Mouse (Mus musculus) urinary bladder, adult 2 months (tissue): Measurements from ENCODE around the gene Adcy10. TPM values are rescaled to one million over a fixed set of nuclear protein-coding genes. Genes with fewer than 3 reads are reported as not detected.
A peak's percentile ranks its signal among the peaks of the same experiment; 100 is the strongest.

Experiments
- DNase-seq: peaks from one replicate; pipeline ENCODE4 v3.0.0; 2022; ENCODE audit warnings: low spot score
- polyA plus RNA-seq: library from polyadenylated mRNA; depleted of rRNA; stranded (reverse); fragments of >200 nt; gene quantifications from 2 replicates; pipeline ENCODE4 v1.2.3, GENCODE M21; 2012; rRNA removed

The Adcy10 gene
- polyA plus RNA-seq, result 0.04 TPM in 1 of 2 replicates, not detected in the other

DNA sequence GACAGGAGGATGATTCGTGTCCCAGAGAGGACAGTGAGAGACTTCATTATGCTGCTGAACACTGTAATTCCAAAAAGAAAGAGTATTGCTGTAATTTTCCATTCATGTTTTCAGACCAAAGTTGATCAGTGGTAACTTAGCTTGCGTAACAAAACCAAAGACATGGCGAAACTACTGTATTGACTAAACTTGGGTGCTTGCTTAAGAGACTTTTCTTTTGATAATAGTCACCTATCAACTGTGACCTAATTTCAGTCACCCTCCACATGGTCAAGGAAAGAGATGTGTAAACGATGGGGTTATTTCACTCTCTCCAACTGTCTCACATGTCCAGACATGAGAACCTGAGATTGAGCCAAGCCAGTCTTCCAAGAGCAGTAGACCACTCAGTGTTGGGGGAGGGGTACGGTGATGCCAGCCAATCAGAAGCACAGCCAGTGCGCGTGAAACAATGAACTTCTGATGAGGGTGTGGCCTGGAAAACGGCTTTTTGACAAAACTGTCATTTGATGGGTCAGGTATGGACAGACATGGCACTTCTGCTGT is at the start of gene Adcy10:
Adcy10 (plus strand) TSS at position 496 of the 546 bp plus-strand sequence.
- no peak for DNase-seq

DNA sequence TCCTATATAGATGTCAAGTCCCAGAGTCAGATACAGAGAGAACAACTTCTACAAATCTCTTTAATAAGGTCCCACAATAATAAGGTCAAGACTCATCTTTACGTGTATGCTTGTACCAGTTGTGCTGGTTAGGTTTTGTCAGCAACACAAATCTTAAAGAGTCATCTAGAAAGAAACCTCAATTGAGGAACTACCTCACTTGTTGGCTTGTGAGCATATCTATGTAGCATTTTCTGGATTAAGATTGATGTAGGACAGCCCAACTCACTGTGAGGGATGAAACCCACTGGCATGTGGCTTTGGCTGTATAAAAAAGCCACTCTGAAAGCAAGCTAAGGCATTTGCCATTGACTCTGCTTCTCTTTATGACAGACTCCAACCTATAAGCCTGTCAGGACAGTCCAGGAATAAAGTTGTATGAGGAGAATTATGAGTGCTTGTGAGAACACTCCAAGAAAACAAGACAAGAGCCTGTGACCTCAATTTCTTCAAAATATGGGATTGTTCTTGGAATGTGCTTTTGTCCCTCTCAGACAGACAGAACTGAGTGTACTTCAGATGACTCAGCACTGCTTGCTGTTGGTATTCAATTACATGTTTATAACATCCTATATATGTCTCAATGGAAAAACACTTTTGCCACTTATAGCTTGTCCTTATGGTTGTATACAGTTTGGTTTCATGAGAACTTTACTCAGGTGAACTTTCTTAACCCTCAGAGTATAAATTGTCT is 46.5 kb upstream of the Adcy10 start:
- DNase-seq, result no peak

DNA sequence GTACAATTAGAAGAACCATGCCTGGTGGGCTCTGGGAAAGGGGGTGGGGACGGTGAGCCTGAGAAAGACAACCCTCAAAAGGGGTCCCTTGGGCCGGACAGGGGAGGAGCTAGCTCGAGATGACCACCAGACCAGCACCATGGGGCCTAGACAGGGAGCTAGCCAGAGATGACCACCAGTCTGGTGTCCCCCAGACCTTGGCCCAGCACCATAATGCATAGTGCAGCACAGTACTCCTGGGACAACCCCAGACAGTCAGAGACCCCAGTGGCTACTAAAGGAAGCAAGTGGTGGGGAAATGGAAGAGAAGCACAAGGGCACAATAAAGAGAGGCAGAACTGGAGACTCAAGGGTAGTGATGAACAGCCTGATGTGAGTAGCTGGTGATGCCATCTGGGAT is 44.2 kb upstream of the Adcy10 start:
- DNase-seq, result no peak

DNA sequence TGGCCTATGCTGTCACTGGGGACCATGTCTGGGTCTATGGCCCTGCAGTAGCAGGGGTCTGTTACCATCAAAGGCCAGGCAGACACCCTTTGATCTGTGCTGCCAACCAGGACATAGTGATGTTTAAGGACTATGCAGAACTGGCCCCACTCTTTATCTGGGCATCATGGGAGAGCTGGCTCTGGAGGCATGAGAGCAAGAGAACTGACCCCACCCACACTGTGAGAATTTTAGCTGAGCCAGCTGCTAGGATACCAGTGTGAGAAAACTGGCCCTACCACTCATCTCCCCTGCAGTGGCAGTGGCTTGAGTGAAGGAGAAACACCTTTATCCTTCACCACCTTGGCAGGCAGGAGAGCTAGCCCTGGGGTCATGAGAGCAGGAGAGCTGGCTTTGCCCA is 43.8 kb upstream of the Adcy10 start:
- no peak for DNase-seq

DNA sequence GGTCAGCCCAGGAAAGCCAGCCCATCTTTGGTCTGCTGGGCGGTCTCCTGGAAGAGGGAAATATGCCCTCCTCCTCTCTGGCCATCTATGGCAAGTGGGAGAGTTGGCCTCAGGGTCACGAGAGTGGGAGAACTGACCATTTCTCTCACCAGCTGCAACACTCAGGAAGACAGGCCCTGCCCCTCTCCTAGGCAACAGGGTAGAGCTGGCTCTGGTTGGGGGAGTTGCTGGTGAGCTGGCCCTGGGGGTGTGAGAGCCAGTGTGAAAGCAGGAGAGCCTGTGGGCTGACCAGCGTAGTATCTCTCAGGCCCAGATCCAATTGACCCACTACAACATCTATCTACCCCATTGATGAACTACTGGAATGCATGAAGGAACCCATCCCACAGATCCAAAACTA is 43.3 kb upstream of the Adcy10 start:
- no peak for DNase-seq

DNA sequence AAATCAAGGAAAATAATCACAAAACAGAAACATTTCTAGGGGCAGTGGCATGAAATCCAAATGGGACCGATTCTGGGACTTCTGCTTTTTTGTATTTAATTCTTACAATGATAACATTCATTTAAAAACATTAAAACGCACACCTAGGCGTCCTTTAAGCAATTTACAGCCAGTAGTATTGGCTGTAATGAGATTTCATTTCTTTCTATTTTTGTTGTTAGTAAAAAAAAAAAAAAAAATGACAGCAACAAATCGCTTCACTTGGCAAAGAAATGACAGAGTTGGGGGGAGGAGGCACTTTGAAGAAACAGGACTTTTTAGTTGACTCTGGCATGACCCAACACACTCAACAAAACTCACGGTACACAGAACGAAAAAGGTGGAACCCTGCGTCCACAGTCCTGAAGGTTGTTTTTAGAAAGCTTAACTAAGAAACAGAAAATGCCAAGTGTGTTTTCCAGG is 25.9 kb upstream of the Adcy10 start:
- DNase-seq, result no peak

DNA sequence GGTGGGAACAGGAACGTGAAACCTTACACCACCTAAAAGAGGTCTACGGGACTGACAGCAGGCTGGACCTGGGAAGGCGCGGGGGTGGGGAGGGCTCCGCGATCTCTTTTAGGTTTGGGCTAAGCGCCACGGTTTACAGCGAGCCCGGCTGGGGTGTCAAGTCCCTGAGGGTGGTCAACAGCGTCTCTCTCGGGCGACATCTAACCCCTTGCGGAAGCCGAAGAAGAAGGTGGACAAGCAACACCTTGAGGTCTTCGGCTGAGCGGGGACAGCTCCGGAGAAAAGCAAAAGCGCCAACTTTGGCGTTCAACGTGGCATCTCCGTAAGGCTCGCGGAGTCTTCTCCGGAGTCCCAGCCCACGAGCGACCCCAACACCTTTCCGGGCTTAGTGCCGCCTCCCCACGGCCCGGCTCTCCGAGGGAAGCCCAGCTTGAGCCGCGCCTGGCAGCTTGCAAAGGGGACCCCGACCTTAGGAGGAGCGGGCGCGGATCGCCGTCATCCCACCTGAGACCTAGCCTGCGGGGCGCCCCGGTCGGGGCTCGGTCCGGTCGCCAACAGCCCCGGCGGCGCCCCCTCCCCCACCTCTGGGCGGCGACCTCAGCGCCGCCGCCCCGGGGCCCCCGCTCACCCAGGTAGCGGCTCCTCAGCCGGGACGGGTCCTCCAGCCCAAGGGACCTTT is 25.3 kb upstream of the Adcy10 start:
- peak; percentile 52 for DNase-seq

DNA sequence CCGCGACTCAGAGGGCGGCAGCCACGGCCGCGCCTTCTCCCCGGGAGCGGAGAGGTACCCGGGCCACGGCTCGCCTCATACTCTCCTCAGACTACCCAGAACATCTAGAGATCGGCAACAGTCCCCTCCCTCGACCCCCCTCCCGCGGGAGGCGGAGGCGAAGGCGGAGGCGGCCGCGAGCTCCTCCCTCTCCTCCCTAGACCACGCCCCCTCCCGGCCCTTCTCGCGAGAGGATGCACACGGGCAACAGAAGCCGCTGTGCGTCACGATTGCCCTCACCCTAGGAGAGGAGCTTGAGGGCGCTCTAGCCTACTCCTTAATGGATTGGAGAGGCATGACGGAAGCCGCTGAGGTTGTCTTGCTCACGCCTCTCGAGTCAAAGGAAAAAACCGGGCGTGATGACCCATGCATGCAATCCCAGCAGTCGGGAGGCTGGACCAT is 24.6 kb upstream of the Adcy10 start, which contains the start of the genes Dcaf6 and Mpc2:
Dcaf6 (minus strand) TSS at position 116 of the 441 bp plus-strand sequence.
Mpc2 (plus strand) TSS at position 278 of the 441 bp plus-strand sequence.
- peak; percentile 100 for DNase-seq

DNA sequence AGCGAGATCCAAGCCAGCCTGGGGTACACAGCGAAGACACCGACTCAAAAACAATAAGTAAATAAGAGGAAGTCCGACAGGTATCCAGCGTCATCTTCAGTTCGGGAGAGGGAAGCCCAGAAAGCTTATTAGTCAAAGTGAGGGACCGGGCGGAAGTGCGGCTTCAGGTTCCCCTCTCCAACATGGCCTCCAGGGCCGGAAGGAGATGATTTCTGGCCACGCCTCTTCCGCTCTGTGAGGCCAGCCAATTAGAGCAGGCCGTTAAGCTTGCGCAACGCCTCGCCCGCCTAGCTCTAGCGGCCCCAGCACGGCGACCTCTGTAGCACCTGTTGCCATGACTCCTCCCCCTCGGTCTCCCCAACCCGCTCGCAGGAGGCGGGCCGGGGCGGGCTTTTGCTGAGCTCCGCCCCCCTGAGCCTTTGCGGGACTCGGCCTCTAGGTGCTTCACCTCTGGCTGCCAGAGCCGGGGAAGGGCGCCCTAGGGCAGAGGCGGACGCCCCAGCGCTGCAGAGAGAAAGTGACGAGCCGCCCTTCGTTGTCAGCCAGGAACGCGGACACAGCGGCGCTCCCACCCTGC is 24.1 kb upstream of the Adcy10 start:
- DNase-seq, result peak; percentile 99

DNA sequence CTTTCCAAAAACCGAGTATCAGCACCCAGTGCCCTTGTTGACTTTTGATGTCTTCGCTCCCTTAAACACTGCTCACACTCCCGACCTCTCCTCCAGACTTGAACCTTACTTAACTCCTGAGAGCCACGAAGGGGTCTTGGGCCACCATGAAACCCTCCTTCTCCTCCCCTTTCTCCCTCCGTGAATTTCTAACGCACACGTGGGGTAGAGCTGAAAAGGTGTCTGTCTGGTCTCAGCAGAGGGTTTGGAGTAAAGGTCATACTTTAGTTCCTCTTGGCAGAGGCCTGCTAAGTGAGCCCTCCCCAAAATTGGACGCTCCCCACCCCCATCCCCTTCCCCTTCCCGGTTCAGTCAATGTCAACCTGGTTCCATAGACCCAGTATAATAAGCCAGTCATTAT is 23.3 kb upstream of the Adcy10 start:
- DNase-seq, result peak; percentile 25

DNA sequence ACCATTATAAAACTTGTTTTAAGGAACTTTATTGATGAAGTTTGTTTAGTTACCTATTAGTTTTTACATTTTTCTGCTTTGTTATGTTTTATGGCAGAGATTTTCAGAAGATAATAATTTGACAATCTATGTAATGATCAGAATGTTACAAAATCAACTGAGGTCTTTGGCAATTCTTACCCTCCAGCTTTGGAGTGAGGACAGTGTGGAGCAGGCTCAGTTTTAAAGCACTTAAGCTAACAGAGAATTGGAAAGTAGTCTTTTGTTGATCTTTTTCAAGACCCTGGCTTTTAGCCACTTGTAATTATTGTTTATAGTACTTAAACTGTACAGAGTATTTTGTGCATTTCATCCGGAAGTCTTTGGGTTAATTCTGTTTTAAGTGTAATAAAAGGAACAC is 22.1 kb upstream of the Adcy10 start:
- no peak for DNase-seq

DNA sequence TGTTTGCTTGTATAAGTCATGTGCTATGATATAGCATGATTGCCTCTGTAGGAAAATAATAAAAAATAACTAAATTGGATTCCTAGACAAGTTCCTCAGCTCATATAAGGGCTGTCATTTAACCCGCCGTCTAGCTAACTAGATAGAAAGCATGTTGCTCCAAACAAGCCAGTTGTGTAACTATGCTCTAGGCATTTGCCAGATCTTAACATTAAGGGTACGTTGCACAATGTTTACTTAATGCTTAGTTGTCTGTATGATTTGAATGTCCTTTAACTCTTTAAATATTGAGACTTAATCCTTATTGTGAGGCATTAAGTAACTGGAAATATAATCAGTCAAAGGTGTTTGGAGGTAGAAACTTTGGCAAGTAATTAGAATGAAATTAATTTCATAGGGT is 20.4 kb upstream of the Adcy10 start:
- DNase-seq, result no peak

DNA sequence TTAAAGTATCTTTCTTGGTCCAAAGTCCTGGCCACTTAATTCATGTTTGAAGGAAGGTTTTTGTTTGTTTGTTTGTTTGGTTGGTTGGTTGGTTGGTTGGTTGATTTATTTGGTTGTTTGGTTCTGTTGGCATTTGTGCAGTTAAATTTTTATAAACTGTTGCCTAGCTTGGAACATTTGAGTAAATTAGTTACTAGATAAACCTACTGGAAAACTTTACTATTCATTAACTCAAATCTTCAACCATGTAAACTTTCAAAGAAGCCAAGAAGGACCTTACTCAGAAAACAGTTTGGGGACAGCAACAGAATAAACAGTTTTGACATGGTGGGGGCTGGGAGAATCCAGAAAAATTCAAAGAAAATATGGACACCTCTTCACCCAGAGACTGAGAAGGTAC is 16.0 kb upstream of the Adcy10 start:
- no peak for DNase-seq

DNA sequence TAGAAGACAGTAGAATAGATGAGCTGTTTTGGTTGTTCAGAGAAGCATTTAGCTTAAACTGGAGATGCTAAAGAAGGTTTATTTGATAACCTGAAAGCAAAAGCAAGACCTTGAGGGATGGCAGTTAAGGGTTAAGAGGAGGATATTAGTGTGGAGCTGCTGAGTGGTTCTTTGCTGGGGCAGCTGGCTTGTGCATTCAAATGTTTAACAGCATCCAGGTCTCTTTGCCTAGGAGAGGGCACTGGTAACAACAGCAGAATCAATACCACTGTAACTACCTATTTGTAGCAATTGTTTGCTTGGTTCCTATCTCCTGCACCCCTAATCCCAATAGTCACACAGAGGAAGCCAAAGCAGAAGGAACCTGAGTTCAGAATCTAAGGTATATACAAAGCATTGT is 15.3 kb upstream of the Adcy10 start:
- no peak for DNase-seq

DNA sequence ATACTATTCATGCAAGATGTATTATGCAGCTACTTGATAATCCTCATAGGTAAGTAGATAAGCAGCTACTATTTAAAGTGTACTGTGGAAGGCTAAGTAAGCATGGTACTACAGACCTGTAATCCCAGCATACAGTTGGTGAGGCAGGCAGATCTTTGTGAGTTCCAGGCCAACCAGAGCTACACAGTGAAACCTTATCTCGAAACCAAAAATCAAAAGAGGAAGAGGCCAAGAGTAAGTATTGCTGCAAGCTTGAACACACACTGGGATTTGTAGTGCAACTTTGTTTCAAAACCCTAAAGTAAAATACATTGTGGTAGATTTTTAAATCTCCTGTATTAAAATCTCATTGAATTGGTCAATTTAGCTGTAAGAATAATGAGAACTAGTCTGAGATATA is 13.5 kb upstream of the Adcy10 start:
- DNase-seq, result no peak

DNA sequence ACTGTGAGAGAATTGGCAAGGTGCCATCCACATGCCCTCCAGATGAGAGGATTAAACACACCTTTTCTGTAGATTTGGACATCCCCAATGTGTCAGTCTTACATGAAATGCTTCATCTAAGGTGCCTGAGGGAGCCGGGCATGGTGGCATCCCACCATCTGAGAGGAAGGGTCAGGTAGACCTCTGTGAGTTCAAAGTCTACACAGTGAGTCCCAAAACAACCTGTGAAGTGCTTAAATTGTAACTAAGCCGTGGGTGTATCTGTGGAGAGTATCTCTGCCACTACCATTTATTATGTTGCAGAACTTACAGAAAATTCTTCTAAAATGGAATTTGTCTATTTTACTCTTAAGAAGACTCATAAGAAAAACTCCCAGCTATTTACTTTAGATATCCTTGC is 1.1 kb downstream of the Adcy10 start:
- no peak for DNase-seq

DNA sequence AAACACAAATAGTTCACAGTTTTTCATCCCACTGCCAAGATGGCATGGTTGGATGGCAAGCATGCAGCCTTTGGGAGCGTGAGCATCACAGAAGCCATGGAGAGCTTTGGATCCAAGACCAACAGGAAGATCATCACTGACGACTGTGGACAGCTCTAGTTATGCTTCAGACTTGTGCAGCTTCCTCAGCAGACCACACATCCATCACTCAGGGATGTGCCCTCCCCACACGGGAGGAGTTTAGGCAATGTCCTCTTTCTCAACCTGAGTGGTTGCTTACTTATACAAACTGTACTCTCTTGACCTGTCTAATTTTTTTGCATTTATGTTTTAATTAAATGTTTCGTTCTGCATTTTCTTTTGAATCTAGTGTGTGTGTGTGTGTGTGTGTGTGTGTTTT is 4.2 kb downstream of the Adcy10 start:
- no peak for DNase-seq

DNA sequence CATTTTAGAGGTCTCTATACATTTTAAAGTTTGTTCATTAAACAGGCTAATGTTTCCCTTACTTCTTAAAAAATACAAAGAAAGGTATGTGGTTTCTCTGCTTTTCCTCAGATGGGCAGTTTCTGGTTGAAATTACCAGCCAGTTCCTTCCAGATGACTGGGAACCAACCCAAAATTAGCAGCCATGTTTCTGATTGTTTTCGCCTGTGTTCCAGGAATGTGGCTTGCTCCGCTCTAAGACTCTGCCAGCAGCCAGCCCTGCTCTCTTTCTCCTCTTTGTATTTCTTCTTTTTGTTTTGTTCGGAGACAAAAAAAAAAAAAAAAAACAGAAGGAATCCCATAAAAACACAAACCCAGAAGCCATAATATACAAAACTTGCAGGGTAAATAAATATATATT is 13.9 kb downstream of the Adcy10 start:
- no peak for DNase-seq

DNA sequence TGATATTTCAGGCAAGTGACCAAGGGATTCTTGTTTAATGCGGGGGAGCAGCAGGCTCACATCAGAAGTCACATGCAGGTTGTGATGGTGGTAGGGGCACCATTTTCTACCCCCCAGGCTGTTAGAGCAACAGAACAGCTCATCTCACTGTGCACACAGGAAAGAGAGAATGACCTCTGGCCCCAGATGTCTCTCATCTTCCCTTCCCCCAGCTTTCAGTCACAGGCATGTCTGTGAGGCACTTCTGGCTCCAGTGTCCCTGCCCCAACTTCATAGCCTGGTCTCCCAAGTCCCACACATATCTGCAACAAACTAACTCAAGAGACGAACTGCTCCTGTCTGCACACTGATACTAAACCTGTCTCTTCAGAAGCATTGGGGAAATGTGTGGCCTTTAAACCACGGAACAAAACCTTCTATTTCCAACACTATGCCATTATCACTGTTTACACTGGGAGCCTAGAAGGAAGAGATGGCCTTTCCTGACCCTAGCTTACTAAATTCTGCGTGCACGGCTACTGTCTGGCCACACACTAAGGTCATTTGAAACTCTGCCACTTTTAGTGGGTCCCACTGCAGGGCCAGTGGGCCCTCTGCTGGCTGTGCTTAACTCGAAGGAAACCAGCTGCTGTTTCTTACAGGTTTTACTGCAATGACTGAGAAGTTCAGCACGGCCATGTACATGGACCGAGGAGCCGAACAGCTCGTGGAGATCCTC is 18.5 kb downstream of the Adcy10 start:
- DNase-seq, result no peak

DNA sequence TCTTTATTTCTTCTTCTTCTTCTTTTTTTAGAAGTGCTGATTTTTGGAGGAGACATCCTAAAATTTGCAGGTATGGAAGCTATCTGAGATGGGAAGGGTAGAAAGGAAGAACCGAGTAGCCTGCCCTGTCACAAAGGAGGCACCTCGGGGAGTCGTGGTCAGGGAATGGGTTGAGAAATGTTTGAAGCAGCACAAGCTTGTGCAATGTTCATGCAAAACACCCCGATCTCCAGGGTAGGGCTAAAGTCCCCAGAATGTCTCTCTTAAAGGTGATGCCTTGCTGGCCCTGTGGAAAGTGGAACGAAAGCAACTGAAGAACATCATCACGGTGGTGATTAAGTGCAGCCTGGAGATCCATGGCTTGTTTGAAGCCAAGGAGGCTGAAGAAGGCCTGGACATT is 21.3 kb downstream of the Adcy10 start:
- no peak for DNase-seq

DNA sequence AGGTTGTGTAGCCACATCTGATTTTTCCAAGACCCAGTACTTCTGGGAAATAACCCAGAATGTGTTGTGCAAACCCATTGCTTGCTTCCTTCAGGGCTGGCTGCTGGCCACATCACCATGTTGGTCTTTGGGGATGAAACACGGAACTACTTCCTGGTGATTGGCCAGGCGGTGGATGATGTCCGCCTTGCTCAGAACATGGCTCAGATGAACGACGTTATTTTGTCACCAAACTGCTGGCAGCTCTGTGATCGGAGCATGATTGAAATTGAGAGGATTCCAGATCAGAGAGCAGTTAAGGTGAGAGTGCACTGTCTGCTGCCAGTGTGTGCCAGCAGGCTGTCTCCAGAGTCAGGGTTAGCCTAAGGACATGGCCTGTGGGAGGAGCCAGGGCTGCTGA is 25.2 kb downstream of the Adcy10 start:
- DNase-seq, result no peak

DNA sequence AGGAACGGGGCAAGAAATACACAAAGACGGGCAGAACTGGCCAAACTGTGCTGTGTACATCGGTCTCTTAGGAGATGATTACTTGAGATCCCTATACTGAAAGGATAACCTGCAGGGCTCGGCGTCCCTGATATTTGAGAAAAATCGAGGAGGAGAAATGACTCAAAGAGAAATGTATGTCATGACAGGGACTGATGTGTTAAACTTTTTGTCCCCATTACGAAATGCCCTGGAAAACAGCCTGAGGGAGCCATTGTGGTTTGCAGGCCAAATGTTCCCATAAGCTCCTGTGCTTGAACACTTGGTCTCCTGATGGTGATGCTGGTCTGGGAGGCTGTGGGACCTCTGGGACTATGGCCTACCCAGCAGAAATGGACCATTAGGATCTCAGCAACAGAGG is 35.7 kb downstream of the Adcy10 start:
- DNase-seq, result no peak
